Mouse (Mus musculus) layer of hippocampus, adult 9-10 months (tissue): ENCODE measurements around the gene Nkx6-2.

Experiments used
- DNase-seq: peaks from one replicate; pipeline ENCODE4 v3.0.0; 2022; ENCODE audit warnings: low spot score

Nkx6-2 gene

GRCm38 (mm10) chr7:139582595-139582994 lies at the start of gene Nkx6-2:
Gene Nkx6-2 (minus strand): TSS chr7:139582797.
- no peak for DNase-seq

DNA sequence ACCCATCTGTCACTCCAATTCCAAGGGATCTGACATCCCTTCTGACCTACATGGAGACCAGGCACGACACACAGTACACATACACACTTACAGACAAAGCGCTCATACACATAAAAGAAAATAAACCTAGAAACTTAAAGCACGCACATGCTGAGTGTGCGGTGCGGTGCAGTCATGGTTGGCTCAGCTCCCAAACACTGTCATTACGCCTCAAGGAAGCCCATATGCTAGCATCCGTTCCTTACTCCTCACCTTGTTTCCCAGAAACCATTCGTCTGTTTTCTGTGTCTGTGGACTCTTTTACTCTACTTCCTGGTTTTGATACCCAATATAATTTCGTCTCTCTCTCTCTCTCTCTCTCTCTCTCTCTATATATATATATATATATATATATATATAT lies 42.6 kb upstream of the Nkx6-2 start:
- no peak for DNase-seq

DNA sequence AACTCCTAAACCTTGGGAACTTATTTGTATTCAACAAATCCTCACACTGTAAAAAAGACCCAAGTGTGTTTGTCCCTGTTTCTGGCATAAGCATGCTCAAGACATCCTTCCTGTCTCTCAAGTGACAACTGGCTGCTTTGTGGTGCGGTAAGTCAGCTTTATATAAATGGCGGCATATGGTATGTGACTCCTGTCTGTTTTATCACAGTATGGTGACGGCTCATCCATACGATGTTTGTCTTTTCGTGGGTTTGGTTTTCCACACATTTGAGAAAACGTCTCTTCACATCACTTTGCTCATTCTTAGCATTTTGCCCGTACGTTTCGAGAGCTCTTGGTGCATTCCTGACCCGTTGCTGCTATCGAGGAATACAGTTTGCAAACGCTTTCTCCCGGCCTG lies 40.0 kb upstream of the Nkx6-2 start:
- DNase-seq = no peak

DNA sequence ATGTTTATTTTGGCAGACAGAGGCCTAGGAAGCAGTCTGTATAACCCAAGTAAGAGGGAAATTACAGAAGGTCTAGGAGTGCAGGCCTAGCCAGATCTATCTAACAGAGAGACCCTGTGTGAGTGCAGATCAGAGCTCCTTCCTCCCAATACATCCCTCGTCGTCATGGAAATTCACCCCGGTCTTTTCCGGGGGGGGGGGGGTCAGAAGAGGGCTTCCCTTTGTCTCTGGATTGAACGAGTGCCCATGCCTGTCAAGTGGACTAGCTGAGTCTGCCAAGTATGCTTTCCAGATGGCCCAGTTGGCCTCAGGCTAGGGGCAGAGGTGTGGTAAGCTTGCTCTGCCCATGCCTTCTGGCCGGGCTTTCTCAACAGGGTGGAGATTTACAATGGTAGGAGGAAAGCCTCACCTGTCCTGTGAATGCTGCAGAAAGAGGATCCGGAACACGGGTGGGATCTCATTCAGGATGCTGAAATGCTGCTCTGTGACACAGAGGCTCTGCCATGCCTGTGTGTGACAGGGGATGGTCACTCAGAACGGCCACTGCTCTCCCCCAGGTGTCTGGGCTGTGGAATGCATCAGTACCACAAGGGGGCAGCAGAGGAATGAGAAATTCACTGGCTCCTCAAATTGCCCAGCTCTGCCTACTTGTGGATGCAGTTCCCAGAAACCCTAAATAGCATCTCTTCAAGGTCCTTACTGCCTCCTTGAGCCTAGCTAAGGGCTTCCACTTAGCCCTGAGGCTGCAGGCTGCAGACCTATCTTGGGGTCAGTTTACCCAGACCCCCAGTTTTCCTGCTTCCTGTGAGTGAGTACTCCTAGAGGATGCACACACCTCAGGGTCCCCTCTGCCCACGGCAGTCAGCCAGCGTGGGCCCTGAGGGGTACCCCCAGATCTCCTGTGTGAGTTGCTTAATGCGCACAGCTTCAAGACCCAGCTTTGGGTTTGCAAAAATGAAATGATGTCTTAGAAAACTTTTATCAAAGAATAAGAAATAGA lies 33.5 kb upstream of the Nkx6-2 start:
- peak; percentile 44 for DNase-seq

DNA sequence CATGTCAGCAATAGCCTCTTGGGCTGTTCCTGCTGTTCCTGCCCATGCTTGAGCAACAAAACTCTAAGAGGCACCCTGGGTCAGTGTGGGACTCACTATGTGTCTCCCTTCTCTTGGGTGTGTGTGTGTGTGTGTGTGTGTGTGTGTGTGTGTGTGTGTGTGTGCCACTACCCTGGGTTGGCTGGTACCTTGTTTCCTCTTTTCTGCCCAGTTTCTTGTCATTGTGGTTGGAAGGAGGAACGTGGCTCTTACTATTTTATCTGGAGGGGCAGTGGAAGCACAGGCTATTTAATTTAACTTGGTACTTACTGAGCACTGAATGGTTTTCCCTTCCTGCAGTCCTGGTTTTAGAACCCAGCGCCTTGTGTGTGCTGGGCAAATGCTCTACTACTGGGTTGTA lies 27.7 kb upstream of the Nkx6-2 start:
- DNase-seq = no peak

DNA sequence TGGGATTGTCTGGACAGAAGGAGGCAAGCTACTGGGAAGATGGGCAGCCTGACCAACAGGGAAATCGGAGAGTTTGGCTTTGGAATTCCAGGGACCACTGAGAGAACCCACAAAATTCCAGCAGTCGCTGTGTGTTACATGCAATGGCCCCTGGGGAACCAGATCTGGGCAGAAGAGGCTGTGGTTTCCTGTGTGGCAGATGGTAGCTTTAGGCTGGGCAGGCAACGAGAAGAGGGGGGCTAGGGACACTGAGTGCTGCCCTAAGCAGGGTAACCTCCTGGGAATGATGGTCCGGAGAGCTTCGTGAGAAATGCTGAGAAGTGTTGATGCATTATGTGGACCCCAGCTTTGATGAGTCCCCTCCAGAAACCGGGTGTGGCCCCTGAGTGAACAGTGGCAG lies 13.3 kb upstream of the Nkx6-2 start:
- no peak for DNase-seq

GRCm38 (mm10) chr7:139595311-139595710 lies 12.7 kb upstream of the Nkx6-2 start:
- DNase-seq = no peak

GRCm38 (mm10) chr7:139591311-139591710 lies 8.7 kb upstream of the Nkx6-2 start:
- no peak for DNase-seq

GRCm38 (mm10) chr7:139590302-139590701 lies 7.7 kb upstream of the Nkx6-2 start:
- DNase-seq = no peak

DNA sequence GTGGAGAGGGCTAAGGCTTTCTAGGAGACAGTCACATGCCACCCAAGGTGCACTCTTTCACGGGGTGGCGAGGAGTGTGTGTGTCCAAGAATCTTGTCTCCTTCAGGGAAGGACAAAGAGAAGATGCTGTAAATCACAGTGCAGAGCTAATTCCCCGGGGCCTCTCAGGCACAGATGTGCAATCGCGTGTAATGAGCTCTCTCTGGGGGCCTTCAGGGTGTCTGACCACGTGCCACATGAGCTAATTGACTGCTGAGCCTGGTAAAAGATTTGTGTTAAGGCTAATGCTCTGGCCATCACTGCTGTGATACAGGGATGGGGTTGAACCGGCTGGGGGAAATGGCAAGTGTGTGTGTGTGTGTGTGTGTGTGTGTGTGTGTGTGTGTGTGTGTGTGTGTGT lies 5.3 kb upstream of the Nkx6-2 start:
- DNase-seq = no peak

GRCm38 (mm10) chr7:139585183-139585821 lies 2.7 kb upstream of the Nkx6-2 start:
- no peak for DNase-seq

DNA sequence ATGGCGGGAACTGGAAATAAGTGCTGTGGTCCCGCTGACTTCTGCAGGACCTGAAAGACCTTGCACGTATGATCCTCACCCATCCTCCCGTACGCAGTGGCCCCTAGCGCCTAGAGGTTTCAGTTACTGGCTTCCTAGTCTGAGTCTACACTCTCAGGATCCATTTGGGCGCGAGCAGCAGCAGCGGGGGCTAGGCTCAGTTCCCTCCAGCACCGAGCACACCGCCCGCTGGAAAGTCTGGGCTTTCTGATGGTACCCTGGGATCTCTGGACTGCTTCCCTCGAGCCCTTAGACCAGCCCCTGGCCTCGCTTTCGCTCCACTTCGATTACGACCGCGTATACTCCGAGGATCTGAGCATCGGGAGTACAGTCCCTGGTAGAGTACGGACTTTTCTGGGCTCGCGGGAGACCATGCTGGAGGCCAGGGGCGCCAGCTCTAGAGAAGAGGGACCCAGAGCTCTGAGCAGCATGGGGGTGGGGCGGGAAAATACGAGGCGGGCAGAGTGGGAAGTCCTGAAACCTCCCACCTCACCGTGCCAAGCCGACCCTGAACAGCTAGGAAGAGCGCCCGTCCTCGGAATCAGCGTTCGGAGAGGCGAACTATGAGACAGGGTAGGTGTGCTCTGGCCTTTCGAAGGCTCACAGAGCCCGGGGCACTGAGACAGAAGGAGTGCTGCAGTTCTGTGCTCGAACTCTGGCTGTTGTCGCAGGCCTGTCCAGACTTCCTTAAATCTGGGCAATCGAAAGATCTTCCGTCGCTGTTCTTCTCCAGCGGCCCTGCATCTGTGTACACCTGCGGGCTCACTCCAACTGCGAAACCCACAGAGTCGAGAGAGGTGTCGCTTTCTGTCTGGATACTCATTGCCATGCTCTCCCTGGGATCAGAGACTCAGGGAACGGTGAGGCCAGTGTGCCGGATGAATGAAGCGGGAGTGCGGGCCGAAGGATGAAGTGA lies 1.9 kb upstream of the Nkx6-2 start:
- DNase-seq = no peak

- DNase-seq = no peak
Observed at GRCm38 (mm10) chr7:139583094-139583737, 619 bp upstream of the Nkx6-2 start.

DNA sequence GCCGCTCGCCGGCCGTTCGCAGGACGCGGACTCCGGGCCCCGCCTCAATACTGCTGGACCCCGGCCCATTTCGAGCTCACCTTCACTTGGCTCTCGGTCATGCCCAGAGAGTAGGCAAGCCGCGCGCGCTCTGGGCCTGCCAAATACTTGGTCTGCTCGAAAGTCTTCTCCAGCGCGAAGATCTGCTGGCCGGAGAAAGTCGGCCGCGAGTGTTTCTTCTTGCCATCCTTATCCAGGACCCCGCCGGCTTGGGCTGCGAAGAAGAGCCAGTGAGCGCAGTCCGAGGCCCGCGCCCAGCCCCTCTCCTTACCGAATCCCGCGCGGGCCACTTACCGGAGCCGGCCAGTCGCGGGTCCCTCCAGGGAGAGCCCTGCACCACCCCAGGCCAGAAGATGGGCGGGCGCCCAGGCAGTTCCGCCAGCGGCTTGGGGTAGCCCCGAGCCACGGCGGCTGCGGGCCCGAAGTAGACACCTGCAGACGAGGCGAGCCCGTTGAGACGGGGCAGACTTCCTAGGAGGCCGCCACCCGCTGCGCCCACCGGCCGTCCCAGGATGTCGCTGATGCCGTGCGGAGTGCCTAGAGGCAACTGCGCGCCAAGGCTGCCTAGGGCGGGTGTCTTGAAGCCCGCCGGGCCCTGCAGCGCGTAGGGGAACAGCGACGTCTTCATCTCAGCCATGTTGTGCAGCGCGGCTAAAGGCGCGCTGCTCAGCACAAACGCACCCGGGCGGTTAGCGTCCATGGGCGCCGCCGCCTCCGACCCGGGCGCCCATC lies 611 bp downstream of the Nkx6-2 start:
- DNase-seq = no peak

- DNase-seq = no peak
Observed at GRCm38 (mm10) chr7:139580851-139581775, 1.5 kb downstream of the Nkx6-2 start.

GRCm38 (mm10) chr7:139579261-139579905 lies 3.2 kb downstream of the Nkx6-2 start:
- DNase-seq = no peak

- no peak for DNase-seq
Observed at GRCm38 (mm10) chr7:139576064-139576686, 6.4 kb downstream of the Nkx6-2 start.

DNA sequence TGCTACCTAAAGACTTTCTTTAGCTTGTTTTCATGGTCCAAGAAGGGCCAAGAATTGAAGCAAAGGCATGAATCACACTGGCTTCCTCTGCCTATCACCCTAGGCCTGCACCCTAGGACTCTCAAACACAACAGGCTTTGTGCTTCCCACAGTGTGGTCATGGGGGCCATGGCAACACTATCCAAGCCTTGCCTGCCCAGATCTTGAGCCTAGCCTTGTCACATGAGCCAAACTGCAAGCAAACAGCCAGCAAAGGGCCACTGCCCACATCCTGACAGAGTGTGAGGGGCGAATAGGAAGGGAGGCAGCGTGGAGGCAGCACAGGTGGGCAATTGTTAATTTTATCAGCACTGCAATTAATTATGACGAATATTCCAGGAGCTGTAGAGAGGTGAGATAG lies 9.9 kb downstream of the Nkx6-2 start:
- DNase-seq = no peak

GRCm38 (mm10) chr7:139570788-139571187 lies 11.8 kb downstream of the Nkx6-2 start:
- no peak for DNase-seq
